In the genomic region with DNA sequence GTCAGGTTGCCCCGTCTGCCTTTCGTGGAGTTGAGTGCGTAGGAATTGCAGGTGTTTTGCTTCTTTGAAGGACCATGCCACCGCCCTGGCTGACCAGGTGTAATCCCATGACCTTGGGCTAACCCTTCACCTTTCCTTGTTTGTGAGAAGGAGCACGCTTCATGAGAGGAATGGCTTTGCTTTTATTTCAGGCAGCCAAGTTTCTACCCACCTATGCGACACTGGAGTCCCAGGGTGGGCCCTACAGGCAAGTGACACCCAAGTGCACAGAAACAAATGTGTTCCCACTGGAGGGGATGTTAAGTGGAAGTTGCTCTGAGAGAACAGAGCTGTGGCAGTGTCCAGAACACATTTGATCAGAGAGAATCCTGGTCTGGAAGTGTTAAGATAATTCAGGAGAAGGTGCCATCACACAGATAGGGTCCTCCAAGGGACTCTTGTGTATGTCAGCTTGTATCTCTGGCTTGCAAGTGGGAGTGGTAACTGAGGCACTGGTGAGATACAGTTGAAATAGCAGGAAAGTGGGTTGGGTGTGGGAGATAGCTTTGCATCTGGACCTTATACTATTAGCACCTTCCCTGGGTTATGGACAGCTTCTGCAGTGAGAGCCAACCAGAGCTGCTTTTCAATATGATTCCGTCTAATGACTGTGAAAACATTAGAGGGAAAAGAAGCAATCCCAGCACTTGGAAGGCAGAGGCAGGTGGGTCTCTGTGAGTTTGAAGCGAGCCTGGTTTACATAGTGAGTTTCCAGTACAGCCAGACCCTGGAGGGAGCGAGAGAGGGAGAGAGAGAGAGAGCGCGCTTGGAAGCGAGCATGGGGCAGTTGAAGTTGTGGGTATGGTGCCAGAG, we compare ENCODE assay signal across 8 mouse cellular contexts. TPM values are rescaled to one million over a fixed set of nuclear protein-coding genes. Genes with fewer than 3 reads are reported as not detected.
DNase-seq lines count a peak whose midpoint lies in the region; ATAC-seq and TF ChIP-seq lines count a peak whose summit lies in the region.

No protein-coding gene starts in this region.

- WGBS in forebrain, postnatal 0 days: 62% methylated on average over 12 of the region's 12 CpGs
- WGBS in liver, embryonic 13.5 days (ENCODE audit: insufficient replicate concordance): 23% methylated on average over 12 of the region's 12 CpGs
- 55% methylated on average over 12 of the region's 12 CpGs for WGBS in stomach, embryonic 14.5 days

- TF ChIP-seq CTCF in testis, adult 2 months (IDR thresholded peaks at IDR 0.05; ENCODE audit: control insufficient read depth, insufficient read depth, insufficient replicate concordance, low read depth, low read length): no peak
- no peak for TF ChIP-seq CTCF in forebrain, postnatal 0 days (IDR thresholded peaks at IDR 0.05; ENCODE audit: low read depth)

- peak overlapping the region; percentile 92; the same call in 1 of the 2 replicates for H3K27ac ChIP-seq in testis, adult 2 months (ENCODE audit: control insufficient read depth, insufficient read depth, low read depth, low read length)
- H3K27ac ChIP-seq in forebrain, postnatal 0 days (ENCODE audit: low read depth, low read length): no peak overlapping the region
- peak overlapping the region; percentile 100 for H3K27ac ChIP-seq in liver, embryonic 13.5 days
- H3K27ac ChIP-seq in stomach, embryonic 14.5 days (ENCODE audit: low read length): no peak overlapping the region

- H3K9me3 ChIP-seq in forebrain, postnatal 0 days (ENCODE audit: low read length): no peaks in the 10 kb centered on the region
- no peaks in the 10 kb centered on the region for H3K9me3 ChIP-seq in liver, embryonic 13.5 days (replicated peaks)
- H3K9me3 ChIP-seq in stomach, embryonic 14.5 days (ENCODE audit: control insufficient read depth, low read depth, low read length): no peaks in the 10 kb centered on the region

- H3K9ac ChIP-seq in forebrain, postnatal 0 days: peak overlapping the region; percentile 92
- H3K9ac ChIP-seq in liver, embryonic 13.5 days: peak overlapping the region; percentile 99
- H3K9ac ChIP-seq in stomach, embryonic 14.5 days (replicated peaks; ENCODE audit: low read depth, low read length): peak overlapping the region; percentile 92

- peak overlapping the region; percentile 76 for H3K4me2 ChIP-seq in forebrain, postnatal 0 days (ENCODE audit: low read depth)
- peak overlapping the region; percentile 89 for H3K4me2 ChIP-seq in liver, embryonic 13.5 days
- H3K4me2 ChIP-seq in stomach, embryonic 14.5 days (replicated peaks; ENCODE audit: low read depth, low read length): peak overlapping the region; percentile 62

- H3K4me1 ChIP-seq in testis, adult 2 months (ENCODE audit: control insufficient read depth, insufficient read depth, low read length): no peaks in the 10 kb centered on the region; the same call in 1 of the 2 replicates
- H3K4me1 ChIP-seq in forebrain, postnatal 0 days (ENCODE audit: insufficient read depth): peaks cover 8% of the 10 kb centered on the region
- peaks cover 92% of the 10 kb centered on the region for H3K4me1 ChIP-seq in liver, embryonic 13.5 days (replicated peaks)
- H3K4me1 ChIP-seq in stomach, embryonic 14.5 days (ENCODE audit: control insufficient read depth, insufficient read depth, low read length): peaks cover 6% of the 10 kb centered on the region; the same call in 1 of the 2 replicates

- ATAC-seq in forebrain, postnatal 0 days: no peak
- peak; percentile 86 for ATAC-seq in liver, embryonic 13.5 days (ENCODE audit: low read depth)
- peak; percentile 35; the same call in 1 of the 2 replicates for ATAC-seq in stomach, embryonic 14.5 days (ENCODE audit: insufficient number of reproducible peaks, insufficient read depth, low FRiP score, low read depth)

- H3K4me3 ChIP-seq in testis, adult 2 months (ENCODE audit: control insufficient read depth, low read depth, low read length): peak overlapping the region; percentile 97
- H3K4me3 ChIP-seq in forebrain, postnatal 0 days (ENCODE audit: low read depth, low read length): peak overlapping the region; percentile 79
- peak overlapping the region; percentile 95 for H3K4me3 ChIP-seq in liver, embryonic 13.5 days (replicated peaks)
- H3K4me3 ChIP-seq in stomach, embryonic 14.5 days (ENCODE audit: low read depth, low read length): peak overlapping the region; percentile 94

- TF ChIP-seq POLR2A in testis, adult 2 months (IDR thresholded peaks at IDR 0.05; ENCODE audit: control insufficient read depth, low read depth, low read length): no peak

- no peak for DNase-seq in testis, postnatal 14 days (ENCODE audit: low spot score)
- no peak for DNase-seq in forebrain, postnatal 0 days
- DNase-seq in liver, embryonic 13.5 days: peak; percentile 86
- no peak for DNase-seq in adrenal gland, adult (ENCODE audit: inconsistent age in 2 of 2, low spot score in 1 of 2)
- DNase-seq in adrenal gland, postnatal 25 days: no peak
- no peak for DNase-seq in left cerebral cortex, adult 18-20 months (ENCODE audit: low spot score in 2 of 2)

- peaks cover 1% of the 10 kb centered on the region; the same call in 1 of the 2 replicates for H3K36me3 ChIP-seq in testis, adult 2 months (ENCODE audit: control insufficient read depth, insufficient read depth, low read length)
- peaks cover 22% of the 10 kb centered on the region for H3K36me3 ChIP-seq in forebrain, postnatal 0 days (ENCODE audit: insufficient read depth)
- H3K36me3 ChIP-seq in liver, embryonic 13.5 days: peaks cover 36% of the 10 kb centered on the region
- peaks cover 17% of the 10 kb centered on the region for H3K36me3 ChIP-seq in stomach, embryonic 14.5 days (ENCODE audit: control insufficient read depth, insufficient read depth, low read length)

- H3K27me3 ChIP-seq in testis, adult 2 months (ENCODE audit: control insufficient read depth, insufficient read depth, low read length): no peaks in the 10 kb centered on the region
- H3K27me3 ChIP-seq in forebrain, postnatal 0 days (ENCODE audit: insufficient read depth, low read length): no peaks in the 10 kb centered on the region
- no peaks in the 10 kb centered on the region for H3K27me3 ChIP-seq in liver, embryonic 13.5 days
- no peaks in the 10 kb centered on the region for H3K27me3 ChIP-seq in stomach, embryonic 14.5 days (ENCODE audit: control insufficient read depth, insufficient read depth, low read length)

RNA-seq across cellular contexts. Expression of gene Ptdss2, which starts 9.9 kb away (rescaled TPM):
- polyA plus RNA-seq in testis, adult 2 months (2012; rRNA removed): 329 and 346 TPM in 2 replicates
- total RNA-seq in forebrain, postnatal 0 days (2014; rRNA removed): 24.5 and 24.9 TPM in 2 replicates
- 70.5 and 78.3 TPM in 2 replicates for polyA plus RNA-seq in forebrain, postnatal 0 days (2015; fragmentation: Nextera tagmentation; extraction: Ambion mirVana)
- polyA plus RNA-seq in liver, embryonic 13.5 days (2015; fragmentation: Nextera tagmentation; extraction: Ambion mirVana): 138 and 147 TPM in 2 replicates
- 65.1 and 67.3 TPM in 2 replicates for polyA plus RNA-seq in stomach, embryonic 14.5 days (2014; fragmentation: Nextera tagmentation; extraction: Ambion mirVana)
- total RNA-seq in adrenal gland, postnatal 25 days (2021): 29.1 and 48.2 TPM in 2 replicates
- 10 to 100 TPM; 43.9 to 51.1 TPM for total RNA-seq in left cerebral cortex, adult 18-20 months (2021)

RNA-seq across cellular contexts. Expression of gene Ano9, which starts 14.5 kb away (rescaled TPM):
- 0.30 and 0.32 TPM in 2 replicates for polyA plus RNA-seq in testis, adult 2 months (2012; rRNA removed)
- total RNA-seq in forebrain, postnatal 0 days (2014; rRNA removed): 0.08 and 0.43 TPM in 2 replicates
- 0.05 and 0.20 TPM in 2 replicates for polyA plus RNA-seq in forebrain, postnatal 0 days (2015; fragmentation: Nextera tagmentation; extraction: Ambion mirVana)
- polyA plus RNA-seq in liver, embryonic 13.5 days (2015; fragmentation: Nextera tagmentation; extraction: Ambion mirVana): 0.12 and 0.20 TPM in 2 replicates
- 11.9 and 12.2 TPM in 2 replicates for polyA plus RNA-seq in stomach, embryonic 14.5 days (2014; fragmentation: Nextera tagmentation; extraction: Ambion mirVana)
- 0.33 TPM in 1 of 2 replicates, not detected in the other for total RNA-seq in adrenal gland, postnatal 25 days (2021)
- total RNA-seq in left cerebral cortex, adult 18-20 months (2021): not detected

RNA-seq across cellular contexts. Expression of gene Sigirr, which starts 31.8 kb away (rescaled TPM):
- polyA plus RNA-seq in testis, adult 2 months (2012; rRNA removed): 3.9 and 5.4 TPM in 2 replicates
- total RNA-seq in forebrain, postnatal 0 days (2014; rRNA removed): 2.9 TPM in 2 replicates
- polyA plus RNA-seq in forebrain, postnatal 0 days (2015; fragmentation: Nextera tagmentation; extraction: Ambion mirVana): 2.4 and 2.7 TPM in 2 replicates
- 16.5 and 16.9 TPM in 2 replicates for polyA plus RNA-seq in liver, embryonic 13.5 days (2015; fragmentation: Nextera tagmentation; extraction: Ambion mirVana)
- polyA plus RNA-seq in stomach, embryonic 14.5 days (2014; fragmentation: Nextera tagmentation; extraction: Ambion mirVana): 7.1 and 7.4 TPM in 2 replicates
- total RNA-seq in adrenal gland, postnatal 25 days (2021): 4.5 and 5.0 TPM in 2 replicates
- 1 to 10 TPM; 2.1 to 2.3 TPM for total RNA-seq in left cerebral cortex, adult 18-20 months (2021)

RNA-seq across cellular contexts. Expression of gene Rnh1, which starts 40.5 kb away (rescaled TPM):
- 16.6 and 16.7 TPM in 2 replicates for polyA plus RNA-seq in testis, adult 2 months (2012; rRNA removed)
- total RNA-seq in forebrain, postnatal 0 days (2014; rRNA removed): 41.6 and 41.9 TPM in 2 replicates
- polyA plus RNA-seq in forebrain, postnatal 0 days (2015; fragmentation: Nextera tagmentation; extraction: Ambion mirVana): 43.1 and 45.4 TPM in 2 replicates
- polyA plus RNA-seq in liver, embryonic 13.5 days (2015; fragmentation: Nextera tagmentation; extraction: Ambion mirVana): 55.0 and 58.0 TPM in 2 replicates
- 165 and 181 TPM in 2 replicates for polyA plus RNA-seq in stomach, embryonic 14.5 days (2014; fragmentation: Nextera tagmentation; extraction: Ambion mirVana)
- total RNA-seq in adrenal gland, postnatal 25 days (2021): 298 and 356 TPM in 2 replicates
- 10 to 100 TPM; 39.0 to 43.2 TPM for total RNA-seq in left cerebral cortex, adult 18-20 months (2021)

RNA-seq across cellular contexts. Expression of gene Pkp3, which starts 54.1 kb away (rescaled TPM):
- polyA plus RNA-seq in testis, adult 2 months (2012; rRNA removed): 0.83 and 0.84 TPM in 2 replicates
- not detected in 2 replicates for total RNA-seq in forebrain, postnatal 0 days (2014; rRNA removed)
- polyA plus RNA-seq in forebrain, postnatal 0 days (2015; fragmentation: Nextera tagmentation; extraction: Ambion mirVana): 0.08 TPM in 1 of 2 replicates, not detected in the other
- 0.70 and 0.71 TPM in 2 replicates for polyA plus RNA-seq in liver, embryonic 13.5 days (2015; fragmentation: Nextera tagmentation; extraction: Ambion mirVana)
- polyA plus RNA-seq in stomach, embryonic 14.5 days (2014; fragmentation: Nextera tagmentation; extraction: Ambion mirVana): 20.2 and 21.1 TPM in 2 replicates
- total RNA-seq in adrenal gland, postnatal 25 days (2021): 0.86 and 1.2 TPM in 2 replicates
- under 1 TPM; 0.26 to 0.33 TPM for total RNA-seq in left cerebral cortex, adult 18-20 months (2021)

Comparison
In these comparisons a context has a peak if more than half of its experiments do, and no peak if none do; other contexts are left out.
1. H3K27ac ChIP-seq: peak in testis, adult 2 months (single experiment) and liver, embryonic 13.5 days (single experiment); none in forebrain, postnatal 0 days (single experiment) and stomach, embryonic 14.5 days (single experiment).
2. Peak in every context shown above with its lines, with median percentiles within 50 percentile points of each other: H3K4me3 ChIP-seq, H3K4me2 ChIP-seq and H3K9ac ChIP-seq.